Mouse (Mus musculus): ENCODE data around the gene Abr. TPM values are rescaled to one million over a fixed set of nuclear protein-coding genes. Genes with fewer than 3 reads are reported as not detected.

The Abr gene
- polyA plus RNA-seq, 1 experiment: 170 TPM

DNA sequence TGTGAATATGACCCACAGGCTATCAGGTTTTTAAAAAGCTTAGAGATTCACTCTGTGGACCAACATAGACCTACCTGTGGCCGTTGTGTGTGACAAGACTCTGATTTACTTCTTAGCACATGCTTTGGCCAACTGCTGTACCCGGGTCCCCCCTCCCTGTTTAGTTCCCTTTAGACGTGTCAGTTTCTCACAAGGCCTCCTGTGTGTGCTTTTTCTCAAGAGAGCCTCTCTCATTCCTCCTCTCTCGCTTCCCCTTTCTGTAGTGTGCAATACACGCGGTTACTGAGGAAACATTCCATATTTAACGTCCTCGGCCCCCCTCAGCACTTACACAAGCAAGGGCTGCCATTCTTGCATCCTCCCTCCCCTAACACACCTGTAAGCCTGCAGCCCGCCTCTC, 163.4 kb downstream of the Abr start:
- Histone ChIP-seq H3K4me3 (replicated peaks; ENCODE audit: insufficient read depth, low read depth, low read length) (no peak overlapping the region), H3K4me1 (ENCODE audit: control insufficient read depth, insufficient read depth, low read length) (0 out of 2 replicates have a peak, but pooled peaks cover 3% of the 10 kb centered on the region), H3K27me3 (ENCODE audit: control insufficient read depth, insufficient read depth, low read length) (no peaks in the 10 kb centered on the region), H3K27ac (ENCODE audit: insufficient read depth, low read length) (no peak overlapping the region)
- no peak for TF ChIP-seq CTCF (IDR thresholded peaks at IDR 0.05; ENCODE audit: borderline replicate concordance, insufficient read depth, low read depth, low read length)
- no peak for TF ChIP-seq POLR2A (IDR thresholded peaks at IDR 0.05; ENCODE audit: borderline replicate concordance, insufficient read depth, low read length)
- WGBS: 85% methylated on average over 9 of the region's 9 CpGs
- no peak for DNase-seq

DNA sequence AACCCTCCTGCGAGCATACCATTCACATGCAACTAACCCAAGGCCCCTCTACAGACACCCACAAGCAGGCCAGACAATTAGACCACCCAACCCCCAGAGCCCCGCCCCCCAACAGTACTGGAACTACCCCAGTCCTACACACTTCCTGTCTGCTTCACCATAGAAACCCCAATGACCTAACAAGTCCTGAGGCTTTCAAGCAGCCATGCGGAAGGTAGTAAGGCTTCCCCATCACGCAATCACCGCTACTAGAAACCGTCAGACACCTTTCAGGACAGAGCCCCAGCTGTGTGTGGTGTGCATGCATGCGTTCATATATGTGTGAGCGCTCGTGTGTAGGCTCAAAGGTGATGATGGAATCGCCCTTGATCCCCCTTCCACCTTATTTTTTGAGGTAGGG, 165.2 kb downstream of the Abr start:
- WGBS: 81% methylated on average over 10 of the region's 10 CpGs
- Histone ChIP-seq H3K4me3 (replicated peaks; ENCODE audit: insufficient read depth, low read depth, low read length) (no peak overlapping the region), H3K27ac (ENCODE audit: insufficient read depth, low read length) (no peak overlapping the region), H3K27me3 (ENCODE audit: control insufficient read depth, insufficient read depth, low read length) (no peaks in the 10 kb centered on the region), H3K4me1 (ENCODE audit: control insufficient read depth, insufficient read depth, low read length) (0 out of 2 replicates have a peak, but pooled peaks cover 3% of the 10 kb centered on the region)
- DNase-seq: no peak
- no peak for TF ChIP-seq POLR2A (IDR thresholded peaks at IDR 0.05; ENCODE audit: borderline replicate concordance, insufficient read depth, low read length)
- no peak for TF ChIP-seq CTCF (IDR thresholded peaks at IDR 0.05; ENCODE audit: borderline replicate concordance, insufficient read depth, low read depth, low read length)

DNA sequence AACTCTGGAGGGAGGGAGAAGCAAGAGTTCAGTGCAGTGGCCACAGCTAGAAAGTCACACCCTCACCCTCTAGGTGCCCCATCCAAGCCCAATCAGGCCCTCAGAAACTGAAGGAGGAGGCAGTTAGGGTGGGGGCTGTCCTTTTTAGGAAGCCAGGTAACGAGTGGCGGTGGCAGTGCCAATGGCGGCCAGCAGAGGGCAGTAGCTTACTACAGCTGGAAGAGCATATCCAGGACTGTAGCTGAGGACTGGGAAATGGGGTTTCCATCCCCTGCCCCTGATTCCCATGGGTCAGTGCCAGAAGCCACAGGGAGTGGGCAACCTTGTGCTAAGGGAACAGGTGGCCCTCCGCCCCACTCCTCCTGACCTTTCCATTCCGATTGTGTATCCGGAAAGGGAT, 165.9 kb downstream of the Abr start:
- no peaks in the 10 kb centered on the region for H3K27me3 ChIP-seq (ENCODE audit: control insufficient read depth, insufficient read depth, low read length)
- 2% methylated on average over 6 of the region's 6 CpGs for WGBS
- peak; percentile 73 to 86 for DNase-seq
- H3K4me1 ChIP-seq (ENCODE audit: control insufficient read depth, insufficient read depth, low read length): 0 out of 2 replicates have a peak, but pooled peaks cover 3% of the 10 kb centered on the region
- H3K27ac ChIP-seq (ENCODE audit: insufficient read depth, low read length): no peak overlapping the region
- TF ChIP-seq CTCF (IDR thresholded peaks at IDR 0.05; ENCODE audit: borderline replicate concordance, insufficient read depth, low read depth, low read length): peak; percentile 80
- TF ChIP-seq POLR2A (IDR thresholded peaks at IDR 0.05; ENCODE audit: borderline replicate concordance, insufficient read depth, low read length): no peak
- no peak overlapping the region for H3K4me3 ChIP-seq (replicated peaks; ENCODE audit: insufficient read depth, low read depth, low read length)

DNA sequence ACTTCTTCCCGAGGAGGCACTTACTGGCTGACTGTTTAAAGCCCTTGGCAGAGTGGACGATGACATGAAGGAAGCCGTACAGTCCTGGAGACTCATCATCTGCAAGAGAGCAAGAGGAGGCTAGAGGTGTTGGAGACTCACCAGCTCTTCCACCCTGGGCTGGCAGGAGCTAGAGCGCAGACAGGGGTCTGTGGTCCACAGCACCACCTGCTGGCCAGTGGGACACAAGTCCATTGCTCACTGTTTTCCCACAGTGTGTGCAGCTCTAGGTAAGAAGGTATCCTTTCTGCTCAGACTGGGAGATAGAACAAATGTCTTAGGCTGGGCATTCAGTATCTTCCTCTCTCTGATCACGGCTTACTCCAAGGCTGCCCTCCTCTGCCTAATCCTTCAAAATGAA, 167.6 kb downstream of the Abr start:
- DNase-seq: peak; percentile 60 to 62
- no peak overlapping the region for H3K27ac ChIP-seq (ENCODE audit: insufficient read depth, low read length)
- 47% methylated on average over 5 of the region's 5 CpGs for WGBS
- no peaks in the 10 kb centered on the region for H3K27me3 ChIP-seq (ENCODE audit: control insufficient read depth, insufficient read depth, low read length)
- H3K4me3 ChIP-seq (replicated peaks; ENCODE audit: insufficient read depth, low read depth, low read length): no peak overlapping the region
- H3K4me1 ChIP-seq (ENCODE audit: control insufficient read depth, insufficient read depth, low read length): peaks cover 12% of the 10 kb centered on the region
- TF ChIP-seq CTCF (IDR thresholded peaks at IDR 0.05; ENCODE audit: borderline replicate concordance, insufficient read depth, low read depth, low read length): peak; percentile 95
- TF ChIP-seq POLR2A (IDR thresholded peaks at IDR 0.05; ENCODE audit: borderline replicate concordance, insufficient read depth, low read length): no peak

DNA sequence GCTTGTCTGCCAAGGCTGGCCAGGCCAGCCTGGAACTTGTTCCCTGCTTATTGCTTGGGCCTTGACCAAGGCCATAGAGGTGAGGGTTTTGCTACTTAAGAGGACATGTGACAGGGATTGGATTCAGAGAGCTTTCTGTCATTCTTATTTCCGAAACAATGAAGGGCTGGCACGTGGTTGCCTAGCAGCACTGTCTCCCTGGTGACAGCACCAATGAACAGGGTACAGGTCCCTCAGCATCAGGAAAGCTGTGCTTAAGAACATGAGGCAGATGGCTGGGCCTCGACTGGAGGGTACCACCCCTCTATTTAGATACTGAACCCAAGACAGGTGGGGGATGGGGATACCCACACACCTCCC, 171.9 kb downstream of the Abr start:
- H3K27ac ChIP-seq (ENCODE audit: insufficient read depth, low read length): no peak overlapping the region
- H3K4me1 ChIP-seq (ENCODE audit: control insufficient read depth, insufficient read depth, low read length): peaks cover 18% of the 10 kb centered on the region
- 39% methylated on average over 3 of the region's 3 CpGs for WGBS
- no peak for DNase-seq
- H3K27me3 ChIP-seq (ENCODE audit: control insufficient read depth, insufficient read depth, low read length): no peaks in the 10 kb centered on the region
- TF ChIP-seq CTCF (IDR thresholded peaks at IDR 0.05; ENCODE audit: borderline replicate concordance, insufficient read depth, low read depth, low read length) (no peak), POLR2A (IDR thresholded peaks at IDR 0.05; ENCODE audit: borderline replicate concordance, insufficient read depth, low read length) (no peak)
- H3K4me3 ChIP-seq (replicated peaks; ENCODE audit: insufficient read depth, low read depth, low read length): no peak overlapping the region

DNA sequence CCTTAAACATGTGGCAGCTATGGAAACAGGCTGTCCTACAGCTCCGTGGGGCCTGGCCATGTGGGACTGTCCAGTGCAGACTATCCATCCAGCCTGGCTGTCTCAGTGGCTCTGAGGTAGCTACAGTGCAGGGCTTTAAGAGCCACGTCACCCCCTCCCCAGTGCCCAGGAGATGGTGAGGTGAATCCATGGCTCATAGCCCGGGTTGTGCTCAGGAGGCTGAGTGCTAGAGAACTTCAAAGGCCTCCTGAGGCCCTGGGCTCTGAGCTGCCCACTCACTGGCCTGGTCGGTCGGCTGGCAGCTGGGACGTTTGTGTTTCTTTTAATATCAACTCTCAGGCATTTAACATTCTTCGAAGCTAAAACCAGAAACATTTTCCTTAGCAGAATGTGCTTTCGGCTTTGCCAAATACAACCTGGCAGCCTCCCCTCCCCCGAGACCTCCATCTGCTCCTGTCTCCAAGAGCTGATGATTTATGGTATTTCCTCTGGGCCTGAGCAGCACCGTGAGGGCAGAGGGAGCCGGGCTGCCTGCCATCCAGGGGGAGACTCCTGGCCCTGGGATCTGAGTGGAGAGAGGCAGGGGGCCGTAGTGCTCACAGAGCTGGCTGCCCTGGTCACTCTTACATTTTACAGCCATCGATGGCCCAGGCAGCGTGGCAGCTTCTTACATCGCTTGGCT, 172.5 kb downstream of the Abr start:
- no peak overlapping the region for H3K4me3 ChIP-seq (replicated peaks; ENCODE audit: insufficient read depth, low read depth, low read length)
- H3K27ac ChIP-seq (ENCODE audit: insufficient read depth, low read length): no peak overlapping the region; the same call in 1 of the 2 replicates
- TF ChIP-seq POLR2A (IDR thresholded peaks at IDR 0.05; ENCODE audit: borderline replicate concordance, insufficient read depth, low read length): no peak
- no peak for TF ChIP-seq CTCF (IDR thresholded peaks at IDR 0.05; ENCODE audit: borderline replicate concordance, insufficient read depth, low read depth, low read length)
- H3K27me3 ChIP-seq (ENCODE audit: control insufficient read depth, insufficient read depth, low read length): no peaks in the 10 kb centered on the region
- WGBS: 14% methylated on average over 15 of the region's 15 CpGs
- peaks cover 18% of the 10 kb centered on the region for H3K4me1 ChIP-seq (ENCODE audit: control insufficient read depth, insufficient read depth, low read length)
- peak; percentile 68 to 75 for DNase-seq

DNA sequence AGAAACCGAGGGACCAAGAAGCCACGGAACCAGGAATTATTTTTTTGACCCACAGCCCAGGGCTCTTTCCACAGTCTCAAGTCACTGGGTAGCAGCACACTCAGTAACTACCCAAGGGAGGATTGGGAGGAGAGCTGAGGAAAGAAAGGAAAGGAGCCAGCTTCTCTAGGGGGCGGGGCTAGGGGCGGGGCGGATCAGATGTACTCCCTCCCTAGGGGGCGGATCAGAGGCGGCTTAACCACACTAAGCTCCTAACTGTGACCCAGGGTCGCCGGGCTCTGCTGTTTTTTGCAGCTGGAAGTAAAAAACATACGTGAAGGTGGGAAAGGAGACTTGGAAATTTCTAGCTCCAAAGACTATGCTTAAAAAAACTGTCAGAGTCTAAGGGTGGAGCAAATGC, 175.9 kb downstream of the Abr start:
- H3K4me3 ChIP-seq (replicated peaks; ENCODE audit: insufficient read depth, low read depth, low read length): no peak overlapping the region
- no peaks in the 10 kb centered on the region for H3K27me3 ChIP-seq (ENCODE audit: control insufficient read depth, insufficient read depth, low read length)
- no peak overlapping the region for H3K27ac ChIP-seq (ENCODE audit: insufficient read depth, low read length)
- TF ChIP-seq CTCF (IDR thresholded peaks at IDR 0.05; ENCODE audit: borderline replicate concordance, insufficient read depth, low read depth, low read length) (no peak), POLR2A (IDR thresholded peaks at IDR 0.05; ENCODE audit: borderline replicate concordance, insufficient read depth, low read length) (no peak)
- 28% methylated on average over 10 of the region's 10 CpGs for WGBS
- peaks cover 16% of the 10 kb centered on the region for H3K4me1 ChIP-seq (ENCODE audit: control insufficient read depth, insufficient read depth, low read length)
- no peak for DNase-seq

DNA sequence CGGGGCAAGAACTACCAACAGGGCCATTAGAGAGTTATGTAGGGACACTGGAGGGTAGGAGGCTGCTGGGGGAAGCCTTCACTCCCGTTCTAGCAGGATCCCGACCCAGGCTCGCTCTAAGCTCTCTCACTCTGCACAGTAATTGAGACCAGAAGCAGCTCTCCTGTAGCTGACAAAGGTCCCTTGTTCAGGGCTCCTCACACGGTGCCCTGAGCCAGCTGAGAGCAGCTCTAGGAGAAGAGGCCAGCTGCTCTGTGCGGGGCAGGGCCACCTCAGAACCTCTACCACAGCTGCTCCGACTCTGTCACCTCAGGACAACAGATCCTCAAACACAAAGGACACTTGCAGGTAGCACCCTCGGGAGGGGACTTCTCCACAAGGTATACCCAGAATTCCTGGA, 176.7 kb downstream of the Abr start:
- no peak for DNase-seq
- Histone ChIP-seq H3K27me3 (ENCODE audit: control insufficient read depth, insufficient read depth, low read length) (no peaks in the 10 kb centered on the region), H3K4me3 (replicated peaks; ENCODE audit: insufficient read depth, low read depth, low read length) (no peak overlapping the region), H3K4me1 (ENCODE audit: control insufficient read depth, insufficient read depth, low read length) (peaks cover 16% of the 10 kb centered on the region), H3K27ac (ENCODE audit: insufficient read depth, low read length) (no peak overlapping the region)
- TF ChIP-seq CTCF (IDR thresholded peaks at IDR 0.05; ENCODE audit: borderline replicate concordance, insufficient read depth, low read depth, low read length) (no peak), POLR2A (IDR thresholded peaks at IDR 0.05; ENCODE audit: borderline replicate concordance, insufficient read depth, low read length) (no peak)
- WGBS: 63% methylated on average over 8 of the region's 8 CpGs

All from cerebellum, adult 2 months (tissue).